Mouse (Mus musculus): ENCODE data around the gene Trp53i11. TPM values are rescaled to one million over a fixed set of nuclear protein-coding genes. Genes with fewer than 3 reads are reported as not detected.

Trp53i11 gene
- polyA plus RNA-seq, 1 experiment from 2014 or later, result 165 TPM

- 14% methylated on average over 4 of the region's 4 CpGs for WGBS
- Histone ChIP-seq H3K27me3 (ENCODE audit: control insufficient read depth, insufficient read depth, low read length) (no peaks in the 10 kb centered on the region), H3K4me1 (ENCODE audit: control insufficient read depth, insufficient read depth, low read length) (peaks cover 54% of the 10 kb centered on the region), H3K36me3 (ENCODE audit: control insufficient read depth, insufficient read depth, low read length) (no peaks in the 10 kb centered on the region), H3K9me3 (ENCODE audit: control insufficient read depth, low read length) (no peaks in the 10 kb centered on the region), H3K9ac (replicated peaks; ENCODE audit: low read length) (0 out of 2 replicates have a peak overlapping the region, but pooled peaks have one; percentile 6), H3K4me3 (replicated peaks; ENCODE audit: low read depth, low read length) (no peak overlapping the region), H3K27ac (replicated peaks; ENCODE audit: low read depth, low read length) (peak overlapping the region; percentile 83), H3K4me2 (ENCODE audit: low read length) (peak overlapping the region; percentile 32)
- DNase-seq (no peak), ATAC-seq (ENCODE audit: low FRiP score, low TSS enrichment) (no peak)
Measured at GRCm38 (mm10) chr2:93176193-93176798, 11.1 kb upstream of the Trp53i11 start.

- ATAC-seq (ENCODE audit: low FRiP score, low TSS enrichment) (peak; percentile 71), DNase-seq (peak; percentile 81)
- Histone ChIP-seq H3K9me3 (ENCODE audit: control insufficient read depth, low read length) (no peaks in the 10 kb centered on the region), H3K4me1 (ENCODE audit: control insufficient read depth, insufficient read depth, low read length) (peaks cover 54% of the 10 kb centered on the region), H3K36me3 (ENCODE audit: control insufficient read depth, insufficient read depth, low read length) (no peaks in the 10 kb centered on the region), H3K4me3 (replicated peaks; ENCODE audit: low read depth, low read length) (no peak overlapping the region), H3K9ac (replicated peaks; ENCODE audit: low read length) (no peak overlapping the region), H3K27ac (replicated peaks; ENCODE audit: low read depth, low read length) (peak overlapping the region; percentile 83), H3K4me2 (ENCODE audit: low read length) (peak overlapping the region; percentile 32), H3K27me3 (ENCODE audit: control insufficient read depth, insufficient read depth, low read length) (no peaks in the 10 kb centered on the region)
- WGBS, result 3% methylated on average over 17 of the region's 17 CpGs
Measured at GRCm38 (mm10) chr2:93176871-93177667, 10.3 kb upstream of the Trp53i11 start.

GRCm38 (mm10) chr2:93177668-93178312 is 9.6 kb upstream of the Trp53i11 start:
- H3K36me3 ChIP-seq (ENCODE audit: control insufficient read depth, insufficient read depth, low read length), result no peaks in the 10 kb centered on the region
- peaks cover 54% of the 10 kb centered on the region for H3K4me1 ChIP-seq (ENCODE audit: control insufficient read depth, insufficient read depth, low read length)
- no peaks in the 10 kb centered on the region for H3K9me3 ChIP-seq (ENCODE audit: control insufficient read depth, low read length)
- ATAC-seq (ENCODE audit: low FRiP score, low TSS enrichment) (0 out of 2 replicates have a peak, but pooled peaks have one; percentile 29), DNase-seq (no peak)
- no peaks in the 10 kb centered on the region for H3K27me3 ChIP-seq (ENCODE audit: control insufficient read depth, insufficient read depth, low read length)
- H3K9ac ChIP-seq (replicated peaks; ENCODE audit: low read length), result no peak overlapping the region
- peak overlapping the region; percentile 83 for H3K27ac ChIP-seq (replicated peaks; ENCODE audit: low read depth, low read length)
- WGBS, result 69% methylated on average over 20 of the region's 20 CpGs
- no peak overlapping the region for H3K4me2 ChIP-seq (ENCODE audit: low read length)
- H3K4me3 ChIP-seq (replicated peaks; ENCODE audit: low read depth, low read length), result no peak overlapping the region

GRCm38 (mm10) chr2:93178313-93178677 is 9.1 kb upstream of the Trp53i11 start:
- ATAC-seq (ENCODE audit: low FRiP score, low TSS enrichment), result no peak
- H3K36me3 ChIP-seq (ENCODE audit: control insufficient read depth, insufficient read depth, low read length), result no peaks in the 10 kb centered on the region
- peaks cover 54% of the 10 kb centered on the region for H3K4me1 ChIP-seq (ENCODE audit: control insufficient read depth, insufficient read depth, low read length)
- H3K9ac ChIP-seq (replicated peaks; ENCODE audit: low read length), result no peak overlapping the region
- no peaks in the 10 kb centered on the region for H3K27me3 ChIP-seq (ENCODE audit: control insufficient read depth, insufficient read depth, low read length)
- no peak overlapping the region for H3K4me2 ChIP-seq (ENCODE audit: low read length)
- 79% methylated on average over 4 of the region's 4 CpGs for WGBS
- peak overlapping the region; percentile 83 for H3K27ac ChIP-seq (replicated peaks; ENCODE audit: low read depth, low read length)
- no peak for DNase-seq
- no peaks in the 10 kb centered on the region for H3K9me3 ChIP-seq (ENCODE audit: control insufficient read depth, low read length)
- no peak overlapping the region for H3K4me3 ChIP-seq (replicated peaks; ENCODE audit: low read depth, low read length)

- Histone ChIP-seq H3K4me3 (replicated peaks; ENCODE audit: low read depth, low read length) (no peak overlapping the region), H3K4me1 (ENCODE audit: control insufficient read depth, insufficient read depth, low read length) (peaks cover 44% of the 10 kb centered on the region), H3K9me3 (ENCODE audit: control insufficient read depth, low read length) (no peaks in the 10 kb centered on the region), H3K36me3 (ENCODE audit: control insufficient read depth, insufficient read depth, low read length) (no peaks in the 10 kb centered on the region), H3K9ac (replicated peaks; ENCODE audit: low read length) (peak overlapping the region; percentile 53), H3K4me2 (ENCODE audit: low read length) (peak overlapping the region; percentile 64), H3K27ac (replicated peaks; ENCODE audit: low read depth, low read length) (peak overlapping the region; percentile 83; the same call in 1 of the 2 replicates), H3K27me3 (ENCODE audit: control insufficient read depth, insufficient read depth, low read length) (no peaks in the 10 kb centered on the region)
- no peak for DNase-seq
- ATAC-seq (ENCODE audit: low FRiP score, low TSS enrichment), result no peak
- WGBS, result 56% methylated on average over 5 of the region's 5 CpGs
Measured at GRCm38 (mm10) chr2:93179603-93180002, 7.7 kb upstream of the Trp53i11 start.

- peak overlapping the region; percentile 64 for H3K4me2 ChIP-seq (ENCODE audit: low read length)
- peak; percentile 81 for DNase-seq
- peak overlapping the region; percentile 25 for H3K4me3 ChIP-seq (replicated peaks; ENCODE audit: low read depth, low read length)
- 1% methylated on average over 41 of the region's 41 CpGs for WGBS
- H3K4me1 ChIP-seq (ENCODE audit: control insufficient read depth, insufficient read depth, low read length), result peaks cover 42% of the 10 kb centered on the region
- no peaks in the 10 kb centered on the region for H3K9me3 ChIP-seq (ENCODE audit: control insufficient read depth, low read length)
- peak overlapping the region; percentile 53 for H3K9ac ChIP-seq (replicated peaks; ENCODE audit: low read length)
- no peaks in the 10 kb centered on the region for H3K27me3 ChIP-seq (ENCODE audit: control insufficient read depth, insufficient read depth, low read length)
- peak overlapping the region; percentile 83 for H3K27ac ChIP-seq (replicated peaks; ENCODE audit: low read depth, low read length)
- ATAC-seq (ENCODE audit: low FRiP score, low TSS enrichment), result no peak
- H3K36me3 ChIP-seq (ENCODE audit: control insufficient read depth, insufficient read depth, low read length), result no peaks in the 10 kb centered on the region
Measured at GRCm38 (mm10) chr2:93180077-93180844, 7.1 kb upstream of the Trp53i11 start.

- no peak for ATAC-seq (ENCODE audit: low FRiP score, low TSS enrichment)
- Histone ChIP-seq H3K9me3 (ENCODE audit: control insufficient read depth, low read length) (no peaks in the 10 kb centered on the region), H3K36me3 (ENCODE audit: control insufficient read depth, insufficient read depth, low read length) (no peaks in the 10 kb centered on the region), H3K9ac (replicated peaks; ENCODE audit: low read length) (no peak overlapping the region), H3K4me3 (replicated peaks; ENCODE audit: low read depth, low read length) (no peak overlapping the region), H3K27ac (replicated peaks; ENCODE audit: low read depth, low read length) (no peak overlapping the region), H3K4me1 (ENCODE audit: control insufficient read depth, insufficient read depth, low read length) (peaks cover 22% of the 10 kb centered on the region), H3K27me3 (ENCODE audit: control insufficient read depth, insufficient read depth, low read length) (no peaks in the 10 kb centered on the region), H3K4me2 (ENCODE audit: low read length) (no peak overlapping the region)
- no peak for DNase-seq
- WGBS, result 81% methylated on average over 11 of the region's 11 CpGs
Measured at GRCm38 (mm10) chr2:93182859-93183258, 4.5 kb upstream of the Trp53i11 start.

GRCm38 (mm10) chr2:93188020-93188760 is 842 bp downstream of the Trp53i11 start:
- Histone ChIP-seq H3K4me3 (replicated peaks; ENCODE audit: low read depth, low read length) (peak overlapping the region; percentile 91), H3K4me1 (ENCODE audit: control insufficient read depth, insufficient read depth, low read length) (peaks cover 47% of the 10 kb centered on the region), H3K27me3 (ENCODE audit: control insufficient read depth, insufficient read depth, low read length) (no peaks in the 10 kb centered on the region), H3K36me3 (ENCODE audit: control insufficient read depth, insufficient read depth, low read length) (no peaks in the 10 kb centered on the region), H3K9me3 (ENCODE audit: control insufficient read depth, low read length) (no peaks in the 10 kb centered on the region), H3K9ac (replicated peaks; ENCODE audit: low read length) (peak overlapping the region; percentile 98), H3K27ac (replicated peaks; ENCODE audit: low read depth, low read length) (peak overlapping the region; percentile 91), H3K4me2 (ENCODE audit: low read length) (peak overlapping the region; percentile 87)
- under 1% methylated on average over 53 of the region's 53 CpGs for WGBS
- DNase-seq (peak; percentile 76), ATAC-seq (ENCODE audit: low FRiP score, low TSS enrichment) (peak; percentile 9; the same call in 1 of the 2 replicates)

Measured in midbrain, embryonic 14.5 days (tissue).